Mouse (Mus musculus) intestine, embryonic 14.5 days (tissue): ENCODE measurements at regions not wholly inside any gene's neighbourhood (a gene's known extent, or its start where the extent isn't known, plus 50 kb on each side); places are given as distances from the start of the nearest gene placed in this dataset.

Source experiments
- ATAC-seq: fragments of 200-750 bp; cut with Nextera tagmentation; replicated peaks from 2 replicates; pipeline ENCODE4 v1.8.0; 2017; ENCODE audit warnings: low read depth, moderate number of reproducible peaks, moderate TSS enrichment, moderate library complexity; ENCODE audit not compliant: low FRiP score, low TSS enrichment
- DNase-seq: peaks from one replicate; pipeline ENCODE4 v3.0.0-alpha.2; 2018; ENCODE audit warnings: low spot score
- H3K27ac ChIP-seq: fragments of 300-500 bp; sonication (generic); 2 replicates; pipeline ENCODE4 v1.5.1; 2014; ENCODE audit warnings: low read depth, mild to moderate bottlenecking, control low read depth
- H3K27me3 ChIP-seq: fragments of 300-500 bp; sonication (generic); replicated peaks from 2 replicates; pipeline ENCODE4 v1.6.1; 2014; ENCODE audit warnings: low read length, control low read depth; ENCODE audit not compliant: control insufficient read depth, insufficient read depth
- H3K36me3 ChIP-seq: fragments of 300-500 bp; sonication (generic); 2 replicates; pipeline ENCODE4 v1.6.1; 2014; ENCODE audit warnings: low read length, control low read depth; ENCODE audit not compliant: control insufficient read depth, insufficient read depth
- H3K4me1 ChIP-seq: fragments of 300-500 bp; sonication (generic); replicated peaks from 2 replicates; pipeline ENCODE4 v1.6.1; 2014; ENCODE audit warnings: low read length, control low read depth, mixed read lengths; ENCODE audit not compliant: control insufficient read depth, insufficient read depth
- H3K4me2 ChIP-seq: fragments of 300-500 bp; sonication (generic); 2 replicates; pipeline ENCODE4 v1.6.1; 2014; ENCODE audit warnings: low read length
- H3K4me3 ChIP-seq: fragments of 300-500 bp; sonication (generic); 2 replicates; pipeline ENCODE4 v1.5.1; 2014; ENCODE audit warnings: low read depth, low read length, control low read depth, mixed read lengths
- H3K9ac ChIP-seq: fragments of 300-500 bp; sonication (generic); 2 replicates; pipeline ENCODE4 v1.6.1; 2014; ENCODE audit warnings: mild to moderate bottlenecking, low read length
- H3K9me3 ChIP-seq: fragments of 300-500 bp; sonication (generic); 2 replicates; pipeline ENCODE4 v1.6.1; 2016; ENCODE audit warnings: low read length, control low read depth; ENCODE audit not compliant: control insufficient read depth
- WGBS: fragments of 180-500 bp; shearing (Covaris S2); extraction: QIAGEN DNeasy Blood & Tissue Kit; methylation state at CpG from one replicate; pipeline ENCODE4 v1.1.7; 2014; 5-methylcytosine and 5-hydroxymethylcytosine counted together

GRCm38 (mm10) chr9:86044098-86044497 lies 201.9 kb downstream of the Tpbg start:
- Histone ChIP-seq H3K27ac (no peak overlapping the region), H3K4me2 (no peak overlapping the region), H3K9ac (no peak overlapping the region), H3K27me3 (no peaks in the 10 kb centered on the region), H3K4me3 (no peak overlapping the region), H3K36me3 (no peaks in the 10 kb centered on the region), H3K4me1 (no peaks in the 10 kb centered on the region; the same call in 1 of the 2 replicates), H3K9me3 (no peaks in the 10 kb centered on the region)
- ATAC-seq = no peak
- DNase-seq = no peak
- 25% methylated on average over 4 of the region's 4 CpGs for WGBS

GRCm38 (mm10) chr9:86058116-86058515 lies 215.9 kb downstream of the Tpbg start:
- no peak overlapping the region for H3K27ac ChIP-seq
- no peak for ATAC-seq
- H3K9me3 ChIP-seq = no peaks in the 10 kb centered on the region
- H3K4me2 ChIP-seq = no peak overlapping the region
- 87% methylated on average over 4 of the region's 4 CpGs for WGBS
- peaks cover 4% of the 10 kb centered on the region; the same call in 1 of the 2 replicates for H3K4me1 ChIP-seq
- H3K9ac ChIP-seq = no peak overlapping the region
- no peaks in the 10 kb centered on the region for H3K36me3 ChIP-seq
- H3K27me3 ChIP-seq = no peaks in the 10 kb centered on the region
- DNase-seq = no peak
- no peak overlapping the region for H3K4me3 ChIP-seq

GRCm38 (mm10) chr9:86060049-86060448 lies 217.9 kb downstream of the Tpbg start:
- no peaks in the 10 kb centered on the region for H3K27me3 ChIP-seq
- H3K4me2 ChIP-seq = no peak overlapping the region
- H3K36me3 ChIP-seq = no peaks in the 10 kb centered on the region
- WGBS = 46% methylated on average over 6 of the region's 6 CpGs
- H3K27ac ChIP-seq = no peak overlapping the region
- no peak for DNase-seq
- no peak overlapping the region for H3K9ac ChIP-seq
- peaks cover 4% of the 10 kb centered on the region; the same call in 1 of the 2 replicates for H3K4me1 ChIP-seq
- H3K4me3 ChIP-seq = no peak overlapping the region
- no peak for ATAC-seq
- no peaks in the 10 kb centered on the region for H3K9me3 ChIP-seq

- DNase-seq = no peak
Observed at GRCm38 (mm10) chr9:86061230-86061629, 219.1 kb downstream of the Tpbg start.

GRCm38 (mm10) chr9:86079275-86079674 lies 237.1 kb downstream of the Tpbg start:
- DNase-seq = no peak

More at GRCm38 (mm10) chr9:86061230-86061629, 219.1 kb downstream of the Tpbg start:
- H3K4me2 ChIP-seq = no peak overlapping the region
- H3K4me3 ChIP-seq = no peak overlapping the region
- no peak overlapping the region for H3K9ac ChIP-seq
- 90% methylated on average over 4 of the region's 4 CpGs for WGBS
- H3K4me1 ChIP-seq = peaks cover 4% of the 10 kb centered on the region; the same call in 1 of the 2 replicates
- H3K9me3 ChIP-seq = no peaks in the 10 kb centered on the region
- no peaks in the 10 kb centered on the region for H3K36me3 ChIP-seq
- no peak overlapping the region for H3K27ac ChIP-seq
- no peak for ATAC-seq
- no peaks in the 10 kb centered on the region for H3K27me3 ChIP-seq

GRCm38 (mm10) chr9:86081873-86082272 lies 239.7 kb downstream of the Tpbg start:
- 0 out of 2 replicates have a peak overlapping the region, but pooled peaks have one; percentile 5 for H3K27ac ChIP-seq
- H3K9ac ChIP-seq = no peak overlapping the region
- H3K4me3 ChIP-seq = no peak overlapping the region
- H3K9me3 ChIP-seq = no peaks in the 10 kb centered on the region
- no peaks in the 10 kb centered on the region for H3K27me3 ChIP-seq
- H3K36me3 ChIP-seq = no peaks in the 10 kb centered on the region
- WGBS = 55% methylated on average over 6 of the region's 6 CpGs
- DNase-seq (no peak), ATAC-seq (no peak)
- peaks cover 6% of the 10 kb centered on the region; the same call in 1 of the 2 replicates for H3K4me1 ChIP-seq
- H3K4me2 ChIP-seq = no peak overlapping the region

More at GRCm38 (mm10) chr9:86079275-86079674, 237.1 kb downstream of the Tpbg start:
- Histone ChIP-seq H3K27me3 (no peaks in the 10 kb centered on the region), H3K4me2 (no peak overlapping the region), H3K4me3 (no peak overlapping the region), H3K9ac (no peak overlapping the region), H3K27ac (no peak overlapping the region), H3K4me1 (peaks cover 6% of the 10 kb centered on the region; the same call in 1 of the 2 replicates), H3K9me3 (no peaks in the 10 kb centered on the region), H3K36me3 (no peaks in the 10 kb centered on the region)
- no peak for ATAC-seq

GRCm38 (mm10) chr9:86092998-86093397 lies 250.8 kb downstream of the Tpbg start:
- ATAC-seq (no peak), DNase-seq (no peak)
- no peak overlapping the region for H3K4me2 ChIP-seq
- H3K9ac ChIP-seq = no peak overlapping the region
- no peak overlapping the region for H3K4me3 ChIP-seq
- H3K4me1 ChIP-seq = no peaks in the 10 kb centered on the region
- no peaks in the 10 kb centered on the region for H3K9me3 ChIP-seq
- H3K27ac ChIP-seq = no peak overlapping the region
- H3K36me3 ChIP-seq = no peaks in the 10 kb centered on the region
- no peaks in the 10 kb centered on the region for H3K27me3 ChIP-seq

GRCm38 (mm10) chr9:86095460-86095859 lies 253.3 kb downstream of the Tpbg start:
- H3K36me3 ChIP-seq = no peaks in the 10 kb centered on the region
- no peak overlapping the region for H3K4me3 ChIP-seq
- no peak overlapping the region for H3K27ac ChIP-seq
- H3K9me3 ChIP-seq = no peaks in the 10 kb centered on the region
- DNase-seq (no peak), ATAC-seq (no peak)
- H3K4me2 ChIP-seq = no peak overlapping the region
- H3K9ac ChIP-seq = no peak overlapping the region
- H3K4me1 ChIP-seq = no peaks in the 10 kb centered on the region
- no peaks in the 10 kb centered on the region for H3K27me3 ChIP-seq
- WGBS = 53% methylated on average over 2 of the region's 2 CpGs

GRCm38 (mm10) chr9:86096246-86096645 lies 254.1 kb downstream of the Tpbg start:
- H3K4me2 ChIP-seq = no peak overlapping the region
- H3K36me3 ChIP-seq = no peaks in the 10 kb centered on the region
- ATAC-seq = no peak
- no peak overlapping the region for H3K27ac ChIP-seq
- no peak for DNase-seq
- no peaks in the 10 kb centered on the region for H3K27me3 ChIP-seq
- H3K4me3 ChIP-seq = no peak overlapping the region
- H3K4me1 ChIP-seq = no peaks in the 10 kb centered on the region
- H3K9me3 ChIP-seq = no peaks in the 10 kb centered on the region
- H3K9ac ChIP-seq = no peak overlapping the region
- 87% methylated on average over 1 of the region's 1 CpGs for WGBS
